Mouse (Mus musculus) neural tube, embryonic 12.5 days (tissue): Measurements from ENCODE around the gene Nalcn. TPM values are rescaled to one million over a fixed set of nuclear protein-coding genes. Genes with fewer than 3 reads are reported as not detected.

Experiments used
- ATAC-seq: fragments of 200-750 bp; cut with Nextera tagmentation; 2 replicates; pipeline ENCODE4 v1.8.0; 2017; ENCODE audit warnings: low read depth, mild to moderate bottlenecking, moderate TSS enrichment, moderate library complexity; ENCODE audit not compliant: low FRiP score
- H3K27ac ChIP-seq: fragments of 300-500 bp; sonication (generic); 2 replicates; pipeline ENCODE4 v1.5.1; 2016
- H3K27me3 ChIP-seq: fragments of 300-500 bp; sonication (generic); replicated peaks from 2 replicates; pipeline ENCODE4 v1.6.1; 2016; ENCODE audit warnings: mild to moderate bottlenecking
- H3K36me3 ChIP-seq: fragments of 300-500 bp; sonication (generic); 2 replicates; pipeline ENCODE4 v1.6.1; 2016; ENCODE audit warnings: mild to moderate bottlenecking
- H3K4me1 ChIP-seq: fragments of 300-500 bp; sonication (generic); 2 replicates; pipeline ENCODE4 v1.6.1; 2016
- H3K4me2 ChIP-seq: fragments of 300-500 bp; sonication (generic); replicated peaks from 2 replicates; pipeline ENCODE4 v1.6.1; 2016; ENCODE audit warnings: mild to moderate bottlenecking
- H3K4me3 ChIP-seq: fragments of 300-500 bp; sonication (generic); 2 replicates; pipeline ENCODE4 v1.5.1; 2016
- H3K9ac ChIP-seq: fragments of 300-500 bp; sonication (generic); 2 replicates; pipeline ENCODE4 v1.6.1; 2016; ENCODE audit warnings: mild to moderate bottlenecking
- H3K9me3 ChIP-seq: fragments of 300-500 bp; sonication (generic); 2 replicates; pipeline ENCODE4 v1.6.1; 2016; ENCODE audit warnings: mild to moderate bottlenecking
- WGBS: fragments of 180-500 bp; shearing (Covaris S2); methylation state at CpG from one replicate; pipeline ENCODE4 v1.1.7; 2016; 5-methylcytosine and 5-hydroxymethylcytosine counted together
- polyA plus RNA-seq: library from polyadenylated mRNA; unstranded; fragments of >200 nt; fragmentation: Nextera tagmentation; extraction: Ambion mirVana; gene quantifications from 2 replicates; pipeline ENCODE4 v1.2.1, GENCODE M21; 2016

Gene Nalcn
- polyA plus RNA-seq, 1 experiment from 2014 or later, result 4.5 TPM

DNA sequence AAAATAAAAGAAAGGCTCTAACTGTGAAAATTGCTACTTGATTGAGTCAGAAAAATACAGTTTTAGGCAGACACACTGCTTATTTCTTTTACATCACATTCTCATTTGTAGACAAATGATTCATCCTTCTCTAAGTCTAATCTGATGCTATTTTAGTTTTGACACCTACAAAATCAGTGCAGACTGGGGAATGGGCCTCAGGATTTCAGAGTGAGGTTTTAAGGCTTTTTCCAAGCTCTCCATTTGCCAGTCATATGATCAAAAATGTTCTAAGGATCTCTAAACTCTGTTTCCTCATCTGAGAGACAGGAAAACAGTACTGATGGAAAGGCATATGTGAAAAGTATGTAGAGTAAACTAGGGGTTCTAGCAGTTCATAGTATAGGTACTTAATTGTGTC lies 52.0 kb downstream of the Nalcn start:
- H3K36me3 ChIP-seq, result no peaks in the 10 kb centered on the region
- no peak overlapping the region for H3K9ac ChIP-seq
- no peak overlapping the region for H3K4me3 ChIP-seq
- H3K9me3 ChIP-seq, result no peaks in the 10 kb centered on the region
- H3K27me3 ChIP-seq, result no peaks in the 10 kb centered on the region
- no peak overlapping the region for H3K27ac ChIP-seq
- no peak for ATAC-seq
- no peak overlapping the region for H3K4me2 ChIP-seq
- no peaks in the 10 kb centered on the region for H3K4me1 ChIP-seq

DNA sequence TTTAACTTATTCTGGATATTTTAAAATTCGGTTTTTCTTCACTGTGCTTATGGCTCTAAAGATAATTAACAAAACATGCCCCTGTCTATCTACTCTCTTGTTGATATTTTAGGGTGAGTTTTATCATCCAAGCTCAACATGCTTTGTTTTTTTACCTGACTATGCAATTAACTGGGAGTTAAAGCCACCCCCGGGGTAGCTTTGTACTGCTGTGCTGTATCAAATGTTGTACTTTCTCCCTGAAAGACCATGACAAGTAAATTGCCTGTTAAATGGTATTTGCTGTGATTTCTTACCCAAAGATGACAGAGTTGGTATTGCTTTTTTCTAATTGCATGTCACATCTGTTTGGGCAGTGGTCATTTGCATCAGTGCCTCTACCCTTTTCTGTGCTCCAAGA lies 60.3 kb downstream of the Nalcn start:
- no peak for ATAC-seq
- H3K4me3 ChIP-seq, result no peak overlapping the region
- H3K4me2 ChIP-seq, result no peak overlapping the region
- no peak overlapping the region for H3K27ac ChIP-seq
- no peaks in the 10 kb centered on the region for H3K27me3 ChIP-seq
- no peaks in the 10 kb centered on the region for H3K9me3 ChIP-seq
- no peaks in the 10 kb centered on the region for H3K4me1 ChIP-seq
- WGBS, result 87% methylated on average over 2 of the region's 2 CpGs
- no peak overlapping the region for H3K9ac ChIP-seq
- no peaks in the 10 kb centered on the region for H3K36me3 ChIP-seq

DNA sequence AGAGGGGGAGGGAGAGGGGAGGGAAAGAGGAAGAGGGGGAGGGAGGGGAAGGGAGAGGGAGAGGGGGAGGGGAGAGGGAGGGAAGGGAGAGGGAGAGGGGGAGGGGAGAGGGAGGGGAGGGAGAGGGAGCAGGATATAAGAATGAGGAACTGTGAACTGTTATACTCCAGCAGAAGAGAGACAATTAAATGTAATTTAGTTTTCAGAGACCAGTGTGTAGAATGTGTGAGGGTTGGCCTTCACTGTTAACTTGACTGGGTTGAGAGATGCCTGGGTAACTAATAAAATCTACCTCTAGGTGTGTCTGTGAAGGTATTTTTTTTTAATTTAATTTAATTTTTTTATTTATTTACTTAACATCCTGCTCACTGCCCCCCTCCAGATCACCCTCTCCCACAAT lies 71.4 kb downstream of the Nalcn start:
- Histone ChIP-seq H3K4me2 (no peak overlapping the region), H3K4me1 (no peaks in the 10 kb centered on the region), H3K36me3 (no peaks in the 10 kb centered on the region), H3K9me3 (no peaks in the 10 kb centered on the region), H3K4me3 (no peak overlapping the region), H3K27ac (no peak overlapping the region), H3K27me3 (no peaks in the 10 kb centered on the region), H3K9ac (no peak overlapping the region)
- ATAC-seq, result no peak

DNA sequence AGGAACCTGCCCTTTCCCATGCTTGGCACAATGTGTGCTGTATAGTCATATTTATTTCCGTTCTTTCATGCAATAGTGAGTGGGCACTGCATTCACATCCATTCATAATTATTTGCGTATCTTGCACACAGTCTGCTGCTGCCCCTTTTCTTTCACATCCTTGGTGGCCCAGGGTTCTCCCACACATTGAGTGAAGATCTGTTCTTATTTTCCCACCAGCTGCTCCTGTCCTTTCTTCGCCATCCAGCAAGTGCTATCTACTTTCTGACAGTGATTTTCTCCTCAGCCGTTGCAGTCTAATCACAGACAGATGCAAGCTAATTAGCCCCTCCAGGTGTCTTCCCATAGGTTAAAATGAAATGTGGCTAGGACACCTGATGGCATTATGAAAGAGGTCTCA lies 72.0 kb downstream of the Nalcn start:
- 64% methylated on average over 4 of the region's 4 CpGs for WGBS
- no peak overlapping the region for H3K9ac ChIP-seq
- H3K36me3 ChIP-seq, result no peaks in the 10 kb centered on the region
- H3K27me3 ChIP-seq, result no peaks in the 10 kb centered on the region
- H3K4me1 ChIP-seq, result no peaks in the 10 kb centered on the region
- H3K4me3 ChIP-seq, result no peak overlapping the region
- H3K4me2 ChIP-seq, result no peak overlapping the region
- H3K9me3 ChIP-seq, result no peaks in the 10 kb centered on the region
- H3K27ac ChIP-seq, result no peak overlapping the region
- no peak; the same call in 1 of the 2 replicates for ATAC-seq

DNA sequence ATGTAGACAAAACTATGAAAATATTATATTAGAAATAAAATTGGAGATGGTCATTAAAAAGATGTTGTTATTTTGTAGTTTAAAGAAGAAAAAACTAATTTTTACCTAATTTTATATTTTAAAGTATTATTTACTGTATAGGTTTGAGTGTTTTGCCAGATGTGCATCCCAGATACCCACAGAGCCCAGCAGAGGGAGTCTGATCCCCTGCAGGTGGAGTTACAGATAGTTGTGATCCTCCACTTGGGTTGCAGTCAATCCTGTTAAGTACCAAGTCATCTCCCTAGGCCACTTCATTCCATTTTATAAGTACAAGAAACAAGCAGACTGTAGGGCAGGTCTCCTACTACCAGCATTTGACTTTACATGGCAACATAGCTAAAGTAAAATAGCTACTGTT lies 84.6 kb downstream of the Nalcn start:
- H3K27me3 ChIP-seq, result no peaks in the 10 kb centered on the region
- no peaks in the 10 kb centered on the region for H3K4me1 ChIP-seq
- no peak overlapping the region for H3K4me3 ChIP-seq
- no peaks in the 10 kb centered on the region for H3K36me3 ChIP-seq
- no peaks in the 10 kb centered on the region for H3K9me3 ChIP-seq
- ATAC-seq, result no peak
- H3K4me2 ChIP-seq, result no peak overlapping the region
- no peak overlapping the region for H3K9ac ChIP-seq
- H3K27ac ChIP-seq, result no peak overlapping the region

DNA sequence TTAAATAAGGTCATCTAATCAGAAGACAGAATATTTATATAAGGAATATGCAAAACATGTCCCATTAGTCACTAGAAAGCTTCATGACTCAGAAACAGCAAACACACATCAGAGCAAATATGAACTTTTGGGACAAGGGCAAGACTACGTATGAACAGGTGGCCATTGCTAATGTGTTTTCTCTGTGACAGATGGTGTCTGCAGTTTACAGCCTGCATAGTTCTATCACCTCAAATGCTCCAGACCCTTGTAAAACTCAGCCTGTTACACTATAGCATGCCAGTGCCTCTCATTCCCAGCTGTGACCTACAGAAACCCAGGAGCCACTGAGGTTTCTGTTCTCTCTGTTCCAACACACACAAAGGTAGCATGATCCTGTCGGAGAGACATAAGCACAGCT lies 91.3 kb downstream of the Nalcn start:
- 0 out of 2 replicates have a peak, but pooled peaks have one; percentile 25 for ATAC-seq
- no peaks in the 10 kb centered on the region for H3K4me1 ChIP-seq
- WGBS, result 78% methylated on average over 2 of the region's 2 CpGs

DNA sequence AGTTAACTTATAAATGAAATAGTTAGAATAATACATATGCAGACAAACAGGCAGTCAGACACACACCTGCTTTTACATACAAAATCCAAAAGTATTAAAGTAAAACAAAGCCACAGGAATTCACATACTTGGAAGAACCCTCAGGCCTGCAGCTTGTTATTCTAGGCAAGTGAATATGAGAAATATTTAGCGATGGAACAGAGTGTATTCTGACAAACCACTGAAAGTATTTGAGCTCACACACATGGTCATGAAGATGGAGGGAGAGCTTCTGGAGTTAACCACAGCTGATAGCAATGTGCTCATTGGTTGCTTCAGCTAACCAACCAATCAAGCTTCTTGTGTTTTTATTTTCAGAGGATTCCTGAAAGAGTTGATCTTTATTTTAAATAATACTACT lies 93.9 kb downstream of the Nalcn start:
- H3K4me1 ChIP-seq, result no peaks in the 10 kb centered on the region
- no peak overlapping the region for H3K9ac ChIP-seq
- no peak overlapping the region for H3K4me2 ChIP-seq
- no peak overlapping the region for H3K4me3 ChIP-seq
- no peak for ATAC-seq
- no peaks in the 10 kb centered on the region for H3K36me3 ChIP-seq
- H3K9me3 ChIP-seq, result no peaks in the 10 kb centered on the region
- whole genome bisulfite sequencing, result 91% methylated on average over 1 of the region's 1 CpGs
- no peaks in the 10 kb centered on the region for H3K27me3 ChIP-seq
- H3K27ac ChIP-seq, result no peak overlapping the region

More for the DNA sequence above, 91.3 kb downstream of the Nalcn start:
- H3K4me3 ChIP-seq, result no peak overlapping the region
- H3K36me3 ChIP-seq, result no peaks in the 10 kb centered on the region
- H3K9me3 ChIP-seq, result no peaks in the 10 kb centered on the region
- no peak overlapping the region for H3K4me2 ChIP-seq
- H3K27ac ChIP-seq, result no peak overlapping the region
- no peak overlapping the region for H3K9ac ChIP-seq
- no peaks in the 10 kb centered on the region for H3K27me3 ChIP-seq

DNA sequence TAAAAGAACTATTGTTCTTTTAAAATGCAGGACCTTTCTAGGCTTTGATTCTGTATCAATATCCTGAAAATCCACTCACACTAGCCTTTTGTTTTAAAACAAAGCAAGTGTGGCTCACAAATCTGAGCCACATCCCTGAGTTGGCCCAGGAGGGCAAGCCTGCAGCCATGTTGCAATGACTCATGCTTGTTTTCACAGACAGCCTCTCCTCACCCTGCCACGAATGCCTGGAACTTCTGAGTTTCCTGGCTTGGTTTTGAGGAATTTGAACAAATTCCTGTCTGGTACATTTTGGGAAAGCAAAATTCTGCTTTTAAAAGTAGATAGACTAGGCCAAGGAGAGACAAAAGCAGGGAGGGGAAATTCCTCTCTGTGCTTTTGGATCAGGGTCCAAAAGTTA lies 95.7 kb downstream of the Nalcn start:
- Histone ChIP-seq H3K9me3 (no peaks in the 10 kb centered on the region), H3K4me3 (no peak overlapping the region), H3K4me2 (no peak overlapping the region), H3K27me3 (no peaks in the 10 kb centered on the region), H3K9ac (no peak overlapping the region), H3K4me1 (no peaks in the 10 kb centered on the region), H3K36me3 (no peaks in the 10 kb centered on the region), H3K27ac (no peak overlapping the region)
- WGBS, result 9% methylated on average over 1 of the region's 1 CpGs
- ATAC-seq, result no peak

DNA sequence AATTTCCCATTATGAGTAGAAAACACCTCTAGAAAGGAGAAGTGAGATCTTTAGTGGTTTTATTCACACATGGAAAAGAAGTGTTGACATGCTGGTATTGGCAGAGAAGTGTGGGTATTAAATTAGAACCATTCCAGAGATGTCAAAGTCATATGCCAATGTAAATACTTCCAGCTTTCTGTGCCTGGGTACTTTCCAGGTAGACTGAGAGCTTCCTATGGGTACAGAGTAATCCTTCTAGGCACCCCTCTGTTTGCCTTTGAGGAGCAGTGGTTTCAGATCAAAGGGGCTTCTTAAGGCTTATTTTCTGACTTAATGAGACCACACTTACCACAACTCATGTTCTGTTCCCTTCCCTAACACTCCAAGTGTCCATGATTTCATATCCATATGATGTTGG lies 97.8 kb downstream of the Nalcn start:
- Histone ChIP-seq H3K4me3 (no peak overlapping the region), H3K27me3 (no peaks in the 10 kb centered on the region), H3K9ac (no peak overlapping the region), H3K27ac (no peak overlapping the region), H3K4me2 (no peak overlapping the region), H3K4me1 (no peaks in the 10 kb centered on the region), H3K9me3 (no peaks in the 10 kb centered on the region), H3K36me3 (no peaks in the 10 kb centered on the region)
- no peak for ATAC-seq

DNA sequence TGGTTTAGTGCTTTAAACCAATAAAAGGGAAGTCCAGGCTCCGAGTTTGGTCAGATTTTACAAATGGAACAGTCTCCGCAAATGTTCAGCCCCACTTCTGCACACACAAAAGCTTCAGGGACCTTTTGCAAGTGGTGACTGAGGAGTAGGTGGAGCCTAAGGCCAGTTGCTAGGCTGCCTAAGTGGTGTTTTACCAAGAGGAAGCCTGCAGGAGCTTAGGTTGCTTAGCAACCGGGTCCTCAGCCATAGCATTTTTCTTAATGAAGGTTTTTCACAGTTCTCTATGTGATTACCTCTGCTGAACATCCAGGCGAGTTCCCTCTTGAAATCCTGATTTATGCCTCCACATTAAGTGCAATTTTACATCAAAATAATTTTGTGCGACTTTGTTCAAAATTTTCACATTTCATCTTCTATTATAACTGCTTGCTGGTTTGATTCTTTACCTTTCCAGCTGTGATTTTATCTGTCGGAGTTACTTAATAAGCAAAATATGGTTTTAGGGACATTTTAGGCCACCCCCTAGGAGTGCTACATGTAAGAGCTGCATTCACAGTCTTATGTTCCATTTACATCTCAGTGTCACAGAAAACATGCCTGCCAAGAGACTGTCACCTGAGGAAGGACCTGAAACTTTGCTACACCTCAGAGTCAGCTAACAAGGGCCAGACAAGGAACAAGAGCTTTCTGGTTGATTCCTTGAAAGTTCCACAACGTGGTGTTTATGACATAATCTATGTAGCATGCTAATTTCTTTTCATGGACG lies 113.4 kb downstream of the Nalcn start:
- 20% methylated on average over 8 of the region's 8 CpGs for WGBS
- no peak overlapping the region for H3K27ac ChIP-seq
- H3K36me3 ChIP-seq, result no peaks in the 10 kb centered on the region
- H3K9ac ChIP-seq, result no peak overlapping the region
- H3K9me3 ChIP-seq, result no peaks in the 10 kb centered on the region
- no peaks in the 10 kb centered on the region for H3K27me3 ChIP-seq
- H3K4me2 ChIP-seq, result peak overlapping the region; percentile 34; the same call in 1 of the 2 replicates
- H3K4me1 ChIP-seq, result peaks cover 3% of the 10 kb centered on the region; the same call in 1 of the 2 replicates
- peak; percentile 98 for ATAC-seq
- H3K4me3 ChIP-seq, result no peak overlapping the region

DNA sequence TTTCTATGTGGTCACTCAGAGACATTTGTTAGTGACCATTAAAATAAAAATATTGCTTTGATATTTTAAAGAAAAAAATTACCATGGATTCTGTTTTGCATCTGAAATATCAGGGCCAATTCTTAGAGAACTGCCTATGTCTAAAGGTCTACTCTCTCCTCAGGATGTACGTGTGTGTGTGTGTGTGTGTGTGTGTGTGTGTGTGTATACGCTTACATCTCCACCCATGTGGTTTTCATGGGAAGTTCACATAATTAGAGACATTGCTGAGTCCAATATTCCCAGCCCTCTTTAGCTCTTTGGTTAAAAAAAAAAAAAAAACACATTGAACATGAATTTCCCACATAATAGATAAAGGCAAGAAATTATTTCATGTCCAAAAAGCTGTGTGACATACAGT lies 114.0 kb downstream of the Nalcn start:
- H3K27me3 ChIP-seq, result no peaks in the 10 kb centered on the region
- peak overlapping the region; percentile 34; the same call in 1 of the 2 replicates for H3K4me2 ChIP-seq
- H3K9ac ChIP-seq, result no peak overlapping the region
- H3K4me1 ChIP-seq, result peaks cover 3% of the 10 kb centered on the region; the same call in 1 of the 2 replicates
- H3K9me3 ChIP-seq, result no peaks in the 10 kb centered on the region
- WGBS, result 58% methylated on average over 2 of the region's 2 CpGs
- H3K4me3 ChIP-seq, result no peak overlapping the region
- H3K36me3 ChIP-seq, result no peaks in the 10 kb centered on the region
- no peak overlapping the region for H3K27ac ChIP-seq
- ATAC-seq, result peak; percentile 75

DNA sequence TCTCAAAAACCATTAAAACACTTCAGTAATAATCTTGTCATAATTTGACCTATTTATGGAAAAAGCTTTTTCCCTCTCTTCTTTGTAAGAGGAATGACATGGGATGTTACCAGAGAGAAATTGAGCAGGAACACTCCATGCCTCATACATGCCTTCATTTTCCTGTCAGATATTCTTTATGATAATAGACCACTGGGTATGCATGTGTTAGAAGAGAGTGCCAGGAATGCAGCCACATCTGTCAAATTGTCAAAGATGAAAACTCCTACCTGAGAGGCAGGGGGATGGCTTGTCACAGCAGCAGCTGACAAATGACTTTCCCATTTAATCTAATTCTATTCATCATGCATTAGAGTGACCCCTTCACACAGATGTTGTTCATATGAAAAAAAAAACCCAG lies 131.4 kb downstream of the Nalcn start:
- no peak overlapping the region for H3K4me3 ChIP-seq
- H3K9me3 ChIP-seq, result no peaks in the 10 kb centered on the region
- no peak for ATAC-seq
- H3K27me3 ChIP-seq, result no peaks in the 10 kb centered on the region
- H3K9ac ChIP-seq, result no peak overlapping the region
- H3K27ac ChIP-seq, result no peak overlapping the region
- no peaks in the 10 kb centered on the region for H3K4me1 ChIP-seq
- no peaks in the 10 kb centered on the region for H3K36me3 ChIP-seq
- H3K4me2 ChIP-seq, result no peak overlapping the region

DNA sequence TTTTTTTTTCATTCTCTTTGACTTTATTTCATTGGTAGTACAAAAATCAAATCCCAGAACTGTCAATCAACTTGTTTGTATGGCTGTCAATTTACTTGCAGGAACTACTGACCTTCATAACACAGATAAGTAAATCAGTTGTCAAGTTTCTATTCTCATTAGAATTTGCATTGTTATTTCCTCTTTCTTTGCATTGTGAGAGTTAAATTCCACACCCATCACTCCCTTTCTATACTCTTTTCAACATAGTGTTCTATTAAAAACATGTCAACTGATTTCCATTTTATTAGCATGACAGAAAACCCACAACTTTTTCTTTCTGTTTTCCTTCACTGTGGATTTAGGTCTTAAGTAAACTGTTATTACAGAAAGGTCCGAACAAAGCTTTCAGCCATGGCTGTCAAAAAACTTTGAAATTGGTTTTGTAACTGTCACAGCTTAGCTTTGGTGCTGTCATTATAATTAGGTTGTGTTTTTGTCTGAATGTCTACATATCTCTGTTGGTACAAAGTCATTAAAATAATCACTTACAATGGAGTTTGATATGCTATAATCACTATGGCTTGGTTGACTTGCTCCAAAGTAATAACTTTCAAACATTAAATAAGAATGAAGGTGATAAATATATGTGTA lies 138.3 kb downstream of the Nalcn start:
- H3K27ac ChIP-seq, result no peak overlapping the region
- no peak overlapping the region for H3K4me2 ChIP-seq
- H3K4me1 ChIP-seq, result no peaks in the 10 kb centered on the region
- ATAC-seq, result no peak
- H3K4me3 ChIP-seq, result no peak overlapping the region
- WGBS, result 80% methylated on average over 1 of the region's 1 CpGs
- no peaks in the 10 kb centered on the region for H3K27me3 ChIP-seq
- H3K9ac ChIP-seq, result no peak overlapping the region
- no peaks in the 10 kb centered on the region for H3K36me3 ChIP-seq
- H3K9me3 ChIP-seq, result no peaks in the 10 kb centered on the region
